14 mouse cellular contexts compared by ENCODE assay signal in the genomic region with DNA sequence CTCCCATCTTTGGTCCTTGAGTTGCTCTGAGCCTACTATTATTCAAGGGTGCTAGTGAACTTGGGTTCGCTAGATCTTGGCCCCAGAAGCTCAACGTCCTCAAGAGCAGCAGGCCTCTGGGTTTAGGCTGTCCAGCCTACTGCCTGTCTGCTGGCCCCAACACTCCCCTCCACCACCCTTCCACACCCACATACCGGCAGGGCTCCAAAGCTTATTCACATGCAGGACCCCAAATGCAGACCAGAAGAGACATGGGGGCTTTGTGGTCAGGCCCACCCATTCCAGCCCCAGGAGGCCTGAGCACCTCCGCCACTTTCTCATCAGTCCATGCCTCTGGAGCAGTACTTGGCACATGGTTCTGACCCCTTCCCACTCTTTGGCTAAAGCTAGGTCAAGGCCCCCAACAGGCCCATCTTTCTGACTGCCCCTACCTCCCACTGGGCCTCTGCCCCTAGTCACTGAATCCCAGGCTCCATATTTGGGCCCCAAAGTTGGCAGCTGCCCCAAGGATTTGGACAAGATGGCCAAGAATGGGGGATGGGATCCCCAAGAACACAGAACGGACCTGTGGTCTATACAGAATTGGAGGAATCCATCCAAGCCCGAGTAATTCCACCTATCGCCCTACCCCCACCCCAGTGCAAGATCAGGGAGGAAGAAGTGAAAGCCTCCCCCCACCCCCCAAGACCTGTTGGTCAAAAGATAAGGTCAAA. TPM values are rescaled to one million over a fixed set of nuclear protein-coding genes. Genes with fewer than 3 reads are reported as not detected.
DNase-seq lines count a peak whose midpoint lies in the region; ATAC-seq and TF ChIP-seq lines count a peak whose summit lies in the region.
"Had no signal": no experiment of that assay in that cellular context is flagged by ENCODE, and none has a peak within 500 bp of the region (broad histone marks: within the 10 kb centered on the region; RNA-seq: fewer than 3 reads in every experiment).

No protein-coding gene starts in this region.

- 0 out of 2 replicates have a peak overlapping the region, but pooled peaks have one; percentile 12 for H3K9ac ChIP-seq in limb, embryonic 11.5 days (ENCODE audit: low read length)
- no peak overlapping the region for H3K9ac ChIP-seq in midbrain, postnatal 0 days (replicated peaks; ENCODE audit: low read length, poor library complexity, severe bottlenecking)
- peak overlapping the region; percentile 27; the same call in 1 of the 2 replicates for H3K9ac ChIP-seq in limb, embryonic 12.5 days (replicated peaks)
- H3K9ac ChIP-seq: embryonic facial prominence, embryonic 12.5 days had no signal

- no peak for ATAC-seq in limb, embryonic 11.5 days (ENCODE audit: insufficient number of reproducible peaks, low FRiP score, low TSS enrichment, low read depth)
- no peak for ATAC-seq in midbrain, postnatal 0 days (ENCODE audit: low FRiP score)
- no peak for ATAC-seq in limb, embryonic 12.5 days (ENCODE audit: insufficient number of reproducible peaks, insufficient read depth, low FRiP score, low TSS enrichment, low read depth)
- ATAC-seq: CD4-positive, CD25-positive, alpha-beta regulatory T cell, adult 4 months had no signal

- H3K36me3 ChIP-seq in limb, embryonic 11.5 days (ENCODE audit: control insufficient read depth, insufficient read depth, low read length) = peaks cover 27% of the 10 kb centered on the region
- H3K36me3 ChIP-seq in limb, embryonic 10.5 days = peaks cover 98% of the 10 kb centered on the region
- peaks cover 97% of the 10 kb centered on the region for H3K36me3 ChIP-seq in midbrain, embryonic 10.5 days
- no peaks in the 10 kb centered on the region for H3K36me3 ChIP-seq in midbrain, postnatal 0 days (ENCODE audit: insufficient read depth, low read length)
- peaks cover 83% of the 10 kb centered on the region for H3K36me3 ChIP-seq in limb, embryonic 12.5 days

- TF ChIP-seq CTCF in midbrain, postnatal 0 days (IDR thresholded peaks at IDR 0.05) = no peak
- TF ChIP-seq CTCF in layer of hippocampus, adult 2 months (conservative IDR thresholded peaks at IDR 0.05) = no peak

- no peak overlapping the region for H3K4me2 ChIP-seq in limb, embryonic 11.5 days (ENCODE audit: low read depth, severe bottlenecking)
- no peak overlapping the region for H3K4me2 ChIP-seq in midbrain, postnatal 0 days (ENCODE audit: low read depth, low read length, poor library complexity, severe bottlenecking)
- no peak overlapping the region for H3K4me2 ChIP-seq in limb, embryonic 12.5 days
- H3K4me2 ChIP-seq: embryonic facial prominence, embryonic 12.5 days had no signal

- no peak overlapping the region for H3K27ac ChIP-seq in limb, embryonic 11.5 days (replicated peaks; ENCODE audit: low read depth, low read length)
- no peak overlapping the region for H3K27ac ChIP-seq in limb, embryonic 10.5 days
- peak overlapping the region; percentile 61 for H3K27ac ChIP-seq in midbrain, embryonic 10.5 days (replicated peaks)
- no peak overlapping the region for H3K27ac ChIP-seq in midbrain, postnatal 0 days (ENCODE audit: low read depth, low read length)
- peak overlapping the region; percentile 45; the same call in 1 of the 2 replicates for H3K27ac ChIP-seq in limb, embryonic 12.5 days
- H3K27ac ChIP-seq in layer of hippocampus, adult 2 months = no peak overlapping the region

- 90% methylated on average over 7 of the region's 7 CpGs for WGBS in limb, embryonic 11.5 days
- WGBS in limb, embryonic 10.5 days = 88% methylated on average over 7 of the region's 7 CpGs
- 85% methylated on average over 7 of the region's 7 CpGs for WGBS in midbrain, embryonic 10.5 days
- WGBS in midbrain, postnatal 0 days = 87% methylated on average over 7 of the region's 7 CpGs
- WGBS in limb, embryonic 12.5 days = 88% methylated on average over 7 of the region's 7 CpGs

- peak; percentile 10 to 26 for DNase-seq in cerebellum, postnatal 14 days
- no peak for DNase-seq in cerebellum, adult 9-10 months
- DNase-seq in limb, embryonic 11.5 days (ENCODE audit: low spot score) = no peak
- DNase-seq in limb, embryonic 10.5 days (ENCODE audit: low spot score) = no peak
- no peak for DNase-seq in midbrain, embryonic 10.5 days (ENCODE audit: low spot score)
- DNase-seq in midbrain, postnatal 0 days (ENCODE audit: low spot score) = no peak
- no peak for DNase-seq in layer of hippocampus, adult 2 months (ENCODE audit: low spot score in 2 of 2)
- DNase-seq: adrenal gland, postnatal 36 days; cerebellum, adult 2 months; kidney, adult 18-20 months; kidney, postnatal 14 days had no signal

- H3K4me1 ChIP-seq in limb, embryonic 11.5 days (ENCODE audit: control insufficient read depth, insufficient read depth, low read length) = 0 out of 2 replicates have a peak, but pooled peaks cover 7% of the 10 kb centered on the region
- peaks cover 54% of the 10 kb centered on the region for H3K4me1 ChIP-seq in limb, embryonic 10.5 days
- peaks cover 71% of the 10 kb centered on the region for H3K4me1 ChIP-seq in midbrain, embryonic 10.5 days
- H3K4me1 ChIP-seq in midbrain, postnatal 0 days (ENCODE audit: insufficient read depth, low read length) = no peaks in the 10 kb centered on the region
- peaks cover 58% of the 10 kb centered on the region for H3K4me1 ChIP-seq in limb, embryonic 12.5 days (replicated peaks)

- H3K9me3 ChIP-seq in limb, embryonic 11.5 days (ENCODE audit: control insufficient read depth, low read length) = no peaks in the 10 kb centered on the region
- H3K9me3 ChIP-seq in limb, embryonic 10.5 days (replicated peaks) = no peaks in the 10 kb centered on the region
- H3K9me3 ChIP-seq in midbrain, embryonic 10.5 days (replicated peaks) = no peaks in the 10 kb centered on the region
- H3K9me3 ChIP-seq in midbrain, postnatal 0 days (ENCODE audit: low read length) = no peaks in the 10 kb centered on the region
- H3K9me3 ChIP-seq in limb, embryonic 12.5 days = no peaks in the 10 kb centered on the region
- H3K9me3 ChIP-seq: embryonic facial prominence, embryonic 12.5 days had no signal

- H3K27me3 ChIP-seq in limb, embryonic 11.5 days (ENCODE audit: control insufficient read depth, insufficient read depth, low read length) = no peaks in the 10 kb centered on the region
- no peaks in the 10 kb centered on the region for H3K27me3 ChIP-seq in limb, embryonic 10.5 days (ENCODE audit: low read depth, poor library complexity, severe bottlenecking)
- H3K27me3 ChIP-seq in midbrain, embryonic 10.5 days (ENCODE audit: low read depth, poor library complexity, severe bottlenecking) = peaks cover 4% of the 10 kb centered on the region; the same call in 1 of the 2 replicates
- peaks cover 6% of the 10 kb centered on the region; the same call in 1 of the 2 replicates for H3K27me3 ChIP-seq in midbrain, postnatal 0 days (ENCODE audit: insufficient read depth, low read length)
- H3K27me3 ChIP-seq in limb, embryonic 12.5 days = no peaks in the 10 kb centered on the region
- H3K27me3 ChIP-seq: embryonic facial prominence, embryonic 12.5 days had no signal

- no peak overlapping the region for H3K4me3 ChIP-seq in limb, embryonic 11.5 days (ENCODE audit: low read depth, low read length)
- H3K4me3 ChIP-seq in limb, embryonic 10.5 days = no peak overlapping the region
- peak overlapping the region; percentile 17; the same call in 1 of the 2 replicates for H3K4me3 ChIP-seq in midbrain, embryonic 10.5 days
- H3K4me3 ChIP-seq in midbrain, postnatal 0 days (ENCODE audit: low read depth, low read length) = no peak overlapping the region
- no peak overlapping the region for H3K4me3 ChIP-seq in limb, embryonic 12.5 days (replicated peaks)
- H3K4me3 ChIP-seq in layer of hippocampus, adult 2 months = no peak overlapping the region
- H3K4me3 ChIP-seq: embryonic facial prominence, embryonic 12.5 days had no signal

RNA-seq across cellular contexts. Expression of a gene that starts 8.3 kb away (rescaled TPM):
- 1,093 and 1,097 TPM in 2 replicates for polyA plus RNA-seq in limb, embryonic 11.5 days (2014; fragmentation: Nextera tagmentation; extraction: Ambion mirVana)
- polyA plus RNA-seq in limb, embryonic 10.5 days (2016; fragmentation: Nextera tagmentation; extraction: Ambion mirVana) = 609 and 799 TPM in 2 replicates
- 1,714 and 1,799 TPM in 2 replicates for polyA plus RNA-seq in midbrain, embryonic 10.5 days (2016; fragmentation: Nextera tagmentation; extraction: Ambion mirVana)
- 13.9 and 14.5 TPM in 2 replicates for total RNA-seq in midbrain, postnatal 0 days (2014; rRNA removed)
- 95.6 and 106 TPM in 2 replicates for polyA plus RNA-seq in midbrain, postnatal 0 days (2015; fragmentation: Nextera tagmentation; extraction: Ambion mirVana)
- 1,264 and 1,267 TPM in 2 replicates for polyA plus RNA-seq in limb, embryonic 12.5 days (2016; fragmentation: Nextera tagmentation; extraction: Ambion mirVana)
- 100 to 1,000 TPM; 116 to 142 TPM for total RNA-seq in layer of hippocampus, adult 2 months (2021)

RNA-seq across cellular contexts. Expression of a gene that starts 34.4 kb away (rescaled TPM):
- polyA plus RNA-seq in limb, embryonic 11.5 days (2014; fragmentation: Nextera tagmentation; extraction: Ambion mirVana) = 4.3 and 4.5 TPM in 2 replicates
- 4.7 and 5.1 TPM in 2 replicates for polyA plus RNA-seq in limb, embryonic 10.5 days (2016; fragmentation: Nextera tagmentation; extraction: Ambion mirVana)
- 6.8 and 8.7 TPM in 2 replicates for polyA plus RNA-seq in midbrain, embryonic 10.5 days (2016; fragmentation: Nextera tagmentation; extraction: Ambion mirVana)
- 6.1 and 6.7 TPM in 2 replicates for total RNA-seq in midbrain, postnatal 0 days (2014; rRNA removed)
- polyA plus RNA-seq in midbrain, postnatal 0 days (2015; fragmentation: Nextera tagmentation; extraction: Ambion mirVana) = 4.6 and 5.0 TPM in 2 replicates
- 3.7 and 5.0 TPM in 2 replicates for polyA plus RNA-seq in limb, embryonic 12.5 days (2016; fragmentation: Nextera tagmentation; extraction: Ambion mirVana)
- total RNA-seq in layer of hippocampus, adult 2 months (2021) = 10 to 100 TPM; 25.6 to 27.3 TPM

Comparison
In these comparisons a context has a peak if more than half of its experiments do, and no peak if none do; other contexts are left out.
1. DNase-seq: peak in cerebellum, postnatal 14 days (2 of 2); none in cerebellum, adult 9-10 months (single experiment), limb, embryonic 11.5 days (single experiment), limb, embryonic 10.5 days (single experiment), midbrain, embryonic 10.5 days (single experiment), midbrain, postnatal 0 days (single experiment) and layer of hippocampus, adult 2 months (0 of 2).
2. H3K27ac ChIP-seq: peak in midbrain, embryonic 10.5 days (single experiment) and limb, embryonic 12.5 days (single experiment); none in limb, embryonic 11.5 days (single experiment), limb, embryonic 10.5 days (single experiment), midbrain, postnatal 0 days (single experiment) and layer of hippocampus, adult 2 months (single experiment).